Mouse (Mus musculus) adrenal gland, postnatal 4 days (tissue): ENCODE measurements around the gene Kcna2. TPM values are rescaled to one million over a fixed set of nuclear protein-coding genes. Genes with fewer than 3 reads are reported as not detected.

Experiments used
- DNase-seq, 2 experiments: peaks; one replicate each; pipeline ENCODE4 v3.0.0; 2021 to 2022; ENCODE audit warnings: low spot score in 2 of 2, mixed read lengths in 2 of 2
- total RNA-seq, 2 experiments: library from RNA; stranded (reverse); gene quantifications; 2 replicates each; pipeline ENCODE4 v1.2.3; 2021

Kcna2 gene
- total RNA-seq, 2 experiments from 2014 or later, result 3.1 to 4.0 TPM

DNA sequence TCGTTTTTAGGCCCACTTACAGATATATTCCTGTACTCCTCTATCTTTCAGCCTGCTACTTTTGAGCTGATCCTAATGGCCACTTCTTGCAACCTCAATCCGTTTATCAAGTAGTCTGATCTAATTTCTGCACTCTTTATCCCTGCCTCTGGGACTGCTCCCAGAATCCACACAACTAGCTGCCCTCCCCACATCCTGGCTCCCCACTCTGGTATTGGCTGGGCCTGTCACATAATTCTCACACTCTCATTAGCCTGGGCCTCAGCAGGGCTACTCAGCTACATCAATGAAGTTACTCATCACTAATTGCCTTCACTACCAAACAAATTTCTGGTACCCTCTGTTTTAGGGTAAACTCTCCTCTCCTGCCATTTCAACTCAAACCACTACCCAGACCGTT lies 49.5 kb downstream of the Kcna2 start:
- DNase-seq, result no peak

DNA sequence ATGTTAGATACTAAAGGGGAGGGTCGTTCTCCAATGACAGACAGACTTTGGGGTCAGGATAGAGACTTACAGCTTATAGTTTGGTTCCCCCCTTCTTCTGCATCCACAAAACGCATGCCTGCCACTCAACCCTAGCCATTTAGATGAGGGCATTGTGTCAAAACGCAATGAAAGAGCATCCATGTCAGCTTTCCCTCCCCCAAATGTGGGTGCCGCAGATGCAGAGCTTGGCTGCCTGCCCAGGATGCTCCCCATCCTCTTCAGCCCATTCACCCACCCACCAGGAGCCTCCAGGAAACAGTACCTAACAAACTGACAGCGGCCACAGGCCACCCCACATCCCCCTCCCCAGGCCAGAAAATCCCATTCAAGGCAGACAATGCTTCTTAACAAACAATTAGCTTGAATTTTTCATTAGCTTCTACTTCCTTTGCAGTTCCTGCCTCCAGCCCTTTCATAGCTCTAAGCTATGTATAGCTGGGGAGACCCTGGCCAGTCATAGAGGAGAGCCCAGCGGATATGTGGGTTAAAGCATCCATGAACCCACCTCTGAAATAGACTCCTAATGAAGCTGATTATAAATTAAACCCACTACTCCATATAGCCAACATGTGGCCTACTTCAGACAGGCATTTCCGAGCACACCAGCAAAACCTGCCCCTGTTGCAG lies 50.1 kb downstream of the Kcna2 start:
- no peak for DNase-seq

DNA sequence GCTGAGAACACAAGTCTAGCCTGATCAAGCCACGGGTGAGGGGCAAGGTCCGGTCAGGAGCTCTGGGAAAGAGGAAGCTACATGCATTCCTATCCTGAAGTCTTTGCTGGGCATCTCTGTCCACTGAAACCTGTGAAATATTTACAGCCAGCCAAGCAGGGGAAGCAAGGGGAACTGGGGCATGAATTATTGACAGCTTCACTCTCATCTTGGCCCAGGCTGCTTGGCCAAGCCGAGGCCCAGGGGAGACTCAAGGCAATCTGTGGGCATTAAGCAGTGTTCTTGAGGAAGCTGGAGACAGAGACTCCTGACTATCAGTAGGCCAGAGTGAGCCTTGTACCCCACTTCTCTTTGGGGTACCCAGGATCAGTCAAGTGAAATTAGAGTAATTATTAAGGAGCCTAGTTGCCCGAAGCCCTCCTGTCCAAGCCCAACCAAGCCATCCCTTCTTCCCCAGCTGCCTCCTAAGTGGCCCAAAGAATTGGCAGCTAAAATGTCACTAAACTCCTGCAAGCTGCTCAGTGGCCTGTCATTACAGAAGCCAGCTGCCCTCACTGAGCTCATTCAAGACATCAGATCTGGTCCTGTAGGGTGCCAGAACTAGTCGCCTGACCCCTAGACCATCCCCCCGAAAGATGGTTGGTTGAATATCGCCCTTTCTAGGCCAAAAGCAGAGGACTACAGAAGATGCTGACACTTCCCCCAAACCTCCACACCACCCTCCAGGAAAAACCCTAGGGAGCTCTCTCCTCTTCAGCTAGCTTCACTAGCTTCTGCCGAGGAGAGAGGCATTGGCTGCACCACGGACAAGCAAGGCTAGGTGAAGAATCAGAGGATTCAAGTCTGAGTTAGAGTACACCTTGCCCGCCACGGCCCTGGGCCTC lies 53.1 kb downstream of the Kcna2 start:
- no peak for DNase-seq

DNA sequence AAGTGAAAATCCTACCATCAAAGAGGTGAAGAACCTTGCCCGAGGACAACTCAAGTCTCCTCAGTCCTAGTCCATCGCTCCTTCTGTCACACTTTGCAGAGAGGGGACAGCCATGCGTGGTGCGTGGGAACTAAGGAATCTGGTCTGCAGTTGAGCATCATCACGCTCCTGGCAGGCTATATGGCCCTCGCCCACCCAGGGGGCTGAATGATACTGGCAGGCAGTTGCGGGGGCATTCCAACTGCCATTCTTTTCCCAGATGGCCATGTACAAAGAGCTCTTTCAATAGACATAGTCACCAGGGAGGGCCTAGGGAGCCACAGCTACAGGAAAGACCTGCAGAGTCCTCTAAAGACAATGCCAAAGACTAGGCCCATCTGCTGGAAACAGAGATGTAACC lies 57.9 kb downstream of the Kcna2 start:
- no peak for DNase-seq

DNA sequence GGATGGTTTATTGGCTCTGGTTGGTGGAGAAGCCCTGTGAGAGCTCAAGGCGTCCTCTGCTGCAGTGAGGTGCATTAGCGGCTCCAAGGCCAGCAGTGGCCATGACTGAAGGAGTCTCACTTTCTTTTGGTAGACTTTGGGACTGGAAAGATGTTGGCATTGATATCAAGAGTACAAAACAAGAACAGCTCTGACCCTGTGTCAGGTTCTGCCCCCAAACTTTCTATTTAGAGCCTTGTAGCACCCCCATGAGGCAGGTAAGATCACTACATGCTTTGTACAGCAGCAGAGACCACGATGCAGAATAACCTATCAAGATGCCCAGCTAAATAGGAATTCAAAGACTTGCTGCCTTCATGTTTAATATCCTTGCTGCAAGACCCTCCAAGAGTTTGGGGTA lies 58.5 kb downstream of the Kcna2 start:
- DNase-seq, result no peak

- no peak for DNase-seq
Observed at GRCm38 (mm10) chr3:107159859-107160324, 58.9 kb downstream of the Kcna2 start.

DNA sequence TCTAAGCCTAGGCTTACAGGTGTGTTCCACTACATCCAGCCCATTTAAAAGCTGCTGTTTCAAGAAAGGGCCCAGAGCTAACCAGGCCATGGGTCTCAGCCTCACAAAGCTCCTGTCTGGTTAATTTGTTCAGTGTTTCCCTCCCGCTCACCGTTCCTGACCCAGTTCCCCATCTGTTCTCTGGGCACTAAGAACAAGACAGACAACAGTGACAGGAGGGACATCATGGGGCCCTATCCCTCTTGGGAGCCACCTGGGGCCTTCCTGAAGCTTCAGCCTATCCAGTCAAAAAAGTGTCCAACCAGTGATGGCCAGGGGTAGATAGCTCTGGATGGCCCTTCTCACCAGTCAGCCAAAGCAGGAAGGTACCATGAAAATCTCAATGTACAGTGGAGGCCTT lies 61.8 kb downstream of the Kcna2 start:
- no peak for DNase-seq

Other genes with a start within 250 kb of the Kcna2 start
- gene Kcna3, start 65.0 kb upstream of the Kcna2 start, total RNA-seq, result 1 to 10 TPM; 1.0 to 1.8 TPM
- gene Kcna10, start 81.9 kb downstream of the Kcna2 start, total RNA-seq, result not detected
- 1 to 10 TPM in 1 of 2 experiments, under 1 TPM in 1; 0.31 to 2.1 TPM for gene Cym, start 120.6 kb downstream of the Kcna2 start, total RNA-seq
- gene A630076J17Rik, start 129.5 kb downstream of the Kcna2 start, total RNA-seq, result not detected
- gene Prok1, start 138.6 kb downstream of the Kcna2 start, total RNA-seq, result 10 to 100 TPM in 1 of 2 experiments, under 1 TPM in 1; 0.25 to 10.2 TPM
- 10 to 100 TPM; 67.1 to 72.7 TPM for gene Lamtor5, start 177.7 kb downstream of the Kcna2 start, total RNA-seq
- gene Slc16a4, start 190.1 kb downstream of the Kcna2 start, total RNA-seq, result 1 to 10 TPM in 1 of 2 experiments, under 1 TPM in 1; 0.87 to 2.7 TPM
- gene Rbm15, start 232.5 kb downstream of the Kcna2 start, total RNA-seq, result 10 to 100 TPM; 41.1 to 47.0 TPM